Mouse (Mus musculus) frontal cortex, postnatal 36 days (tissue): ENCODE measurements around the gene Ccdc33.
A peak's percentile ranks its signal among the peaks of the same experiment; 100 is the strongest.

ENCODE experiments used
- DNase-seq, 2 experiments: peaks; one replicate each; pipeline ENCODE4 v3.0.0; 2022; ENCODE audit warnings: low spot score in 2 of 2

Gene Ccdc33

DNA sequence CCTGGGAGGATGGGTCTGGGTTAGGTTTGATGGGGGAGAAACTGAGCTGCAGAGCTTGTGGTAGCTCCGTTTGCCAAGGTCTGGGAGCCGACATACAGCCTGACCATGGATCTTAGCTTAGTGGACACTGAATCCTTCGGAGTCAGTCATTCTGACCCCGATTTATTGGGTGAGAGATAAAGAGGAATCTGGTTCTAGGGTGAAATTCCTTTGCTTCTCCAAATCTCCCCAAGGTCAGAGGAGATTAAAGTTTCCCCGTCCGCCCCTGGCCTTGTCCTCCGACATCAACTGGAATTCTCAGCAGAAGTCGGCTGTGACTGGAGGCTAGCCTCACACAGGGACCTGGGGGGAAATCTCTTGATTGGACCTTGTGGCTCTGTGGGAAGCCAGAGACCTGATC, 107.1 kb downstream of the Ccdc33 start:
- DNase-seq = no peak

DNA sequence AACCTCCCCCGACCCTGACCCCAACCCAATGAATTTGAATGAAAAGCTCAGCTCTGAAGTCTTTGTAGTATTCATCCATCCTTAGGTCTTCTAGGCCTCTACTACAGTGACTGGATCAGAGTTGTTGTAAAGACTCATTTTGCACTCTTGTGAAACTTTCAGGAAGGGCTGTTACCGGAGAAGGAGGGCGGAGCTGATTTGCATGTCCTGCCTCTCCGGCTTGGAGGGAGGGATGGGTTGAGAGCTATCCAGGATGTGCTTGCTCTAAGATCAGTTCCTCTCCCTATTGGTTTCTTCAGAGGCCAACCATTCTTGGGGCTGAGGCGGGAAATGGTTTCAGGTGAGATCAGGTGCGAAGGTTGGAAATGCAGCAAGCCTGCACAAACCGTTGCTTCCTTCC, 107.6 kb downstream of the Ccdc33 start:
- no peak for DNase-seq

DNA sequence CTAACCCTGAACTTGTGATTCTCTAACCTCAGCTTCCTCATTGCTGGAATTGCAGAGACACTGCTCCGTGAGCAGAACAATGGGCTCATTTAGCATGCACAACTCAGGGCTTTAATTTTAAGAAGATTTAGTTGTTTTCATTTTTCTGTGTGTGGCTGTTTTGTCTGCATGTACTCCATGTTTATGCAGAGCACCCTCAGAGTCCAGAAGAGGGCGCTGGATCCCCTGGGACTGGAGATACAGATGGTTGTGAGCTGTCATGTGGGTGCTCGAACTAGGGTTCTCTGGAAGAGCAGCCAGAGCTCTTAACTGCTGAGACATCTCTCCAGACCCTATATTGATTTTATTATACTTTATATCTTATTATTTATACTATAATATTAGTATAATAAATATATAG, 109.0 kb downstream of the Ccdc33 start:
- no peak for DNase-seq

DNA sequence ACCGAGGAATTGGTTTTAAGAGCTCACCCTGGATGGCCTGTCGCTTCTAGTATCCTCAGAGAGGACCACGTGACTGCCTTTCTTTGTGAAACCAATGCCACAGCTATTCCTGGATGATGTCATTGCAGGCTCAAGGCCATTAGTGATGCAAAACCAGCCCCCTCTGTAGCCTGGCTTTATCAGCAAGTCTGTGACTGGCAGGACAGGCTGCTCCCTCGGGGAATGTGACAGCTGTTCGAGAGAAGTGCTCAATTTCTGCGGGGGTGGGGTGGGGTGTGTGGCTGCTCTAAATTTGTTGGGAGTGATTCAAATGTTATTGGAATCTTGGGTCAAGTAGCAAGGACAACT, 109.6 kb downstream of the Ccdc33 start:
- DNase-seq = peak in 1 of 2 experiments; percentile 34

DNA sequence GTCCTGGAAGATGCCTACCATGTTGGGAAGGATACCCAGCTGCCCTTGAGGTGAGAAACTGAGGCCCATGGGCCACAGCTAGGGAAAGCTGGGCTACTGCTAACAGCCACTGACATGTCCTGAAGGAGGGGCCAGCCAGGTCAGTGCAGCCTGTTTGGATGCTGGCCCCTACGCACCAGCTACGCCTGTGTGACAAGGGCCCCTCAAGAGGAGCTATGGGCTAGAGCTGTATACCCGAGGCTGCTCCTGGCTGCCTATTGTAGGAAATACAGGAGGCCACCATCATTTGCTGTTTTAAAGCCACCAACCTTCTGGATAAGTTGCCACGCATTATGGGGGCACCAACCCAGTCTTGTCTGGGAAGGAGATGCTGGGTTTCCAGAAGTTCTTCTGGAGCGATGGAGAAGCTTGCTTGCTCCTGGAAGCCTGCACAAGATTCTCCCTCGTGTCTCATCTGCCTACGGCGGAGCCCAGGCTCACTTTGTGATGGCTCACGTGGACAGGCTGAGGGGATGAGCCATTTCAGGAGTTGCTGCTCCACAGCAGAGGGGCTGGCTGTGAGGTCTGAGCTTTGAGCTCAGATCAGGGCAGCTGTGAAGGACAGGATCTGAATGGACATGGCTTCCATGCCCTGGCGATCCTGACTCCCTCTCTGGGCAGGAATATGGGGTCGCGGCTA, 110.1 kb downstream of the Ccdc33 start:
- DNase-seq = no peak

DNA sequence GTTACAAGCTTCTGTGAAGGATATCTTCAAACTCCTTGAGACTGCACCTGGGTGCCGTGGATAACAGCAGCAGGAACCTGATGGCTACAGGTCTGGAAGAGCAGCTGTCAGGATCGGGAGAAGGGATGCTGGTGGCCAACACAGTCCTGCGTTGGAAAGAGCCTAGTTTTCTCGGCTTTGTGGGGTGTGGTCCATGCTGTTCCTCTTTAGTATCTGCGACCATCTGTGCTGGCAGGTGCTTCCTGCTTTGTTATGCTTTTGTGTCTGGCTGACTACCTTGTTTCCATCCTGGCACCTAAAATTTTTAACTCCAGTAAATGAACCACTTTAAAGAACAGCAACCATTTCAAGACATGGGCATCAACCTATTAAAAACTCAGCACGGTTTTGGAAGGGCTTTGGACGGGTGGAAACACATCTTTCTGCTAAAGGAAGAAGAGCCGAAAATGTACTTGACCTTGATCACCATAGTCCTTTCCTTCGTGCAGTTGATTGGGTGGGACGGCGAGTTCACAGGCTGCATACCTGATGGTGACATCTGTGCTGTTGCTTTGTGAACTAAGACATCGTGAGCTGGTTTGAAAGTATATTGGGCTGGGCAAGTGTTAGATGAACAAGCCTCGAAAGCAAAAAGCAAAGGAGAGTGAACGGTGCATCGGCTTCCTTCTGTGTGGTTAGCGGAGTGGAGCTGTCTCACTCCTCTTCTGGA, 112.7 kb downstream of the Ccdc33 start, which contains the start of gene Cyp11a1:
TSS of gene Cyp11a1 (plus strand) at position 659 of the 709 bp plus-strand sequence.
- DNase-seq = no peak

DNA sequence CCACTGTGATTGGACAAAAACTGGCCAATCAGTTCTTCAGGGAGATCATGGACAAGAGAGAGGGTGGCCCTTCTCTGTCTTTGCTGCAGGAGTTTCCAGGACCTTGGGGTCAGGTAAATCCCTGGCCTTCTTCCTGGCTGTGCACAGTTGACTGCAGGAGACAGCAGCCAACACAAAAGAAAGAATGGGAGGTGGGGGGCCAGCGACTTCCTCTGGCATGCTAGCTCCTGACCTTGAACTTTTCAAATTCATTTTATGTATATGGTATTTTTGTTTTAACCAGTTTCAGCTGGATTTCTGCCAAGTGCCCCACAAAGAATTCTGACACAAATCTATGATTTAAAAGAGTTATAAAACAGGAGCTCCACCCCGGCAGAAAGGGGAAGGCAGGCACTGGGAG, 115.4 kb downstream of the Ccdc33 start:
- no peak for DNase-seq

DNA sequence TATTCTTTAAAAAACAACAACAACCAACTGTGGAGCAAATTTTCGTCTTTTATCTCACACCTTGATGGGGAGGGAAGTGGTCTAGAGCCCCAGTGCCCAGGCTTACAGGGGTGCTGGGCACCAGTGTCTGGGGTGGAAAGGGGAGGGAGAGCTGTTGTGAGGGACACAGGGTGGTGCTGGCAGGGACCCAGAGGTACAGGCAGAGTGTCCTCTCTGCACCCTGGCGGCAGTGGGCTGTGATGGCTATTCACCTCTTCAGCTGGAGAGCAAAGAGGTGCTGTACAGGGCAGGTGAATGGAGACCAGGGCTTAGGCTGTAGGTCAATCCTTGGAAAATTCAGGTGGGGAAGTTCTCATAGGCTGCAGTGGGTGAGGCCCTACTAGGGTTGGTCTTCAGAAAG, 118.9 kb downstream of the Ccdc33 start:
- no peak for DNase-seq

DNA sequence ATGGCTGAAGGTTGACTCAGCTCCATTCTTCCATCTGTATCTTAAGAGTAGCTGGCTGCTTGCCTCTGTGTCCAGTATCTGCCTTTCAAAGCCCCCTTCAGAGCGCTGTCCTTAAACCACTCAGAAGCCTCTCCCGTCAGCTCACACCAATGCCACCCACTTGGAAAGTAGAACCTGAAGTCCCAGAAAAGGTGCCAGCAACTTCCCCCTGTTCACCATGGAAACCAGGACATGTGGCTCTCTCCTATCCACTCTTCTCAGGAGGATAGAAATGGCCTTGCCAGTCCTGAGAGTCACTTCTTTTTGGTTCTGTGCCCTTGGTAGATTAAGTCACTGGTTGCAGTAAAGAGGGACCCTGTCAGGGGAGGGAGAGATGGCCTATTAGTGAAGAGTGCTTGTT, 119.9 kb downstream of the Ccdc33 start:
- DNase-seq = no peak

DNA sequence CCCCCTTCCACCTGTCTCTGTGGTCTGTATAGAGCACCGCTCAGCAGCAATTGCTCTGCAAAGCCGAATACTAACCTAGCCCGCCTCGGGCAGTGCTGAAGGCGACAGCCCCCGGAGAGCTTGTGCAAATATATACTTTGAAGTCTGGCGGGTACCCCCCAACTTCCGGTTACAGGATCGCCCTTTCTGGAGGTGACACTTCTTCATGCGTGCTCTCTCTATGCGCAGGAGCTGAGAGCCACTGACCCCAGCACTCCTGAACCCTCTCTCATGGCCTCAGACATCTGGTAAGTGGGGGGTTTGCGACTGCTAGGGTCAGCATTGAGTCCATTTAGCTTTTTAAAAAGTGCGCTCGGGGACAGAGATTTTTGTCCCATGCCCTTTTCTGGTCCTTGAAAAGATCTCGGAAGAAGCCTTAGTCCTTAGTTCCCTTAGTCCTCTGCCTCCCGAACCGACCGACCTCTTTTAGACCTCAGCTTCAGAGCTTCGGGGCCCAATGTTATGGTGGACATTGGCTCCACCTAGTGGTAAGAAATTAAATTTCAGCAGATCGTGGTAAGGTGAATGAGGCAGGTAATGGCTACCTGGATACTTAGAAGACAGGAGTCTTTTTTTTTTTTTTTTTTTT, 120.5 kb downstream of the Ccdc33 start:
- peak in 1 of 2 experiments; percentile 71 for DNase-seq

DNA sequence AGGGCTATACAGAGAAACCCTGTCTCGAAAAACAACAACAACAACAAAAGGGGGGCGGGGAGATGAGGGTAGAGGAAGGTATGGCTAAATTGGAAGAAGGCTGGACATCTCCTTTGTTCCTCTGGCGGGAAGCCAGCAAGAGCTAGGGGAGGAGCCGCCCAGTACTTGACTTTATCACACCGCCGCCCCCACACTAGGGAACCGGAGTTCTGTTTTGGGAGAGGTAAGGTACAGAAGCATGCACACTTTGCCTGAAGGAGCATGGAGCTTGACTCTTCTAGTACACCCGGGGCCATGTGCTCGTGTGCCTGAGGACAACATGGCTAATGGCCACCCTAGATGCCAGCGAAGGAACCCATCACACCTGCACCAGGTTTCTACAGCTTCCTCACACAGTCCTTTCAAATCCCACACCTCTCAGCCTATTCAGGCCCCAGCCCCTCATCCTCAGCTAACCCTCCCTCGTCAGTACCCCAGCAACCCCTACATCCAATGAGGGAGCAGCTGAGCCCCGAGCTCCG, 121.1 kb downstream of the Ccdc33 start:
- DNase-seq = no peak

DNA sequence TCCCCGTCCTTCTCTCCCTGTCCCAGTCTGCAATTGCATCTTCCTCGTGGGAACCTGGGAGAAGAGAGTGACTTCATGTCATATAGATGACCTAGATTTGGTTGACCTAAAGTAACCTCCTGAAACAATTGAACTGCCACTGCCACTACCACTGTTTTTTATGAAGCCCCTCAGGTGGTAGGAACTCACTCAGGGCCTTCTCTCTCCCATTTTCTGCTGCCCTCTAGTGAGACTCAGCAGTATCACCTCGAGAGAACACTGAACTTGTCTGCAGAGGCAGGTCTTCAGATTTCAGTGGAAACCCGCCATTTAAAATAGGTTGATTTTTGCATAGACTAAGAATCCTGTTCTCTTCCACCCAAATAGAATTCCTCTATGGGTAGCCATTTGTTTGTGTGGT, 123.3 kb downstream of the Ccdc33 start:
- no peak for DNase-seq

DNA sequence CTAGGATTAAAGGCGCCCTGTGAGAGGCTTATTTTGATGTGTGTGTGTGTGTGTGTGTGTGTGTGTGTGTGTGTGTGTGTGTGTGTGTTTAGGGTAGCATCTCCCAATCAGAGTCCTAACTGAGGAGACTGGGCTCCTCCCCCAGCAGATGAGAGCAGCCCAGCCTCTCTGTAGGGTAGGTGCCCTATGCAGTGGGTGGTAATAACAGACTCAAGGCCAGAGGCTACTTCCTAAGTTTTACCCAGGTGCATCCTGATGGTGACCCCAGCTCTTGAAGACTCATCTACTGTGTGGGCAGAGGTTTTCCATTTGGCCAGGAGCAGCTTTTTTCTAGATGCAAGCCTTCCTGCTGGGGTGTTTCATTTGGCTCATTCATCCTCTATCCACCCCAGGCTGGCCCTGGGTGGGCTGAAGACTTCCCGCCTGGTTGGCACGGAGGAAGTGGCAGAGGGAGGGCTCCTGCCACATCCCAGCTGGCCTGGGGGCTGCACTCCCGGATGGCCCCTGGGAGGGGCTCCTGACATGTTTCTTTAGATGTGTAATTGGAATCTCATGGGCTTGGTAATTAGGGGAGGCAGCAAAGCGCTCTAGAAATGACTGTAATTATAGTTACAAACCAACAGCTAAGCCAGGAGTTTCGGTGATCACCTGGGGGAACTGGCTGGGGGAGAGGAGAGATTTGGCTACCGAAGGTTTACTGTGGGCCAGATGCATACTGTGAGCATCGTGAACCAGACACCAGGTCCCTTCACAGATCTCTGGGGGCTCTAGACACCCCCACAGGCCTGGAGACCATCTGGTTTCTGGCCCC, 125.6 kb downstream of the Ccdc33 start:
- DNase-seq = no peak

DNA sequence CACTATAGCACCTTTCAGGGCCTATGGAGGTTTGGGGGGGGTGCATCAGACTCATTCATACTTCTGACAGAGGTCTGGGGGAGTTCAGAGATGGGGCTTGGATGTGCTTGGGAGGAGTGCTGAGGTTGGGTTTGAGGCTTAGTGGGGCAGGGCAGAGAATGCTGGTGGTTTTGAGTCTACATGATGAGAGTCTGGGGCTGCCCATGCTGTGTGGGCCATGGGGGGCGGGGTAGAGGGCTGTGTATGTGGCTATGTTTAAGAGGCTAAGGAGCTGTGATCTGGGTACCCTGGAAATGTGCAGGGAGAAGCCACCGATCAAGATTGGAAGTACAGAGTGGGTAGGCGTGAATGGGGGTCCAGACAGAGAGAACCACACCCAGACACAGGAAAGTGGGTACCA, 126.6 kb downstream of the Ccdc33 start:
- no peak for DNase-seq

DNA sequence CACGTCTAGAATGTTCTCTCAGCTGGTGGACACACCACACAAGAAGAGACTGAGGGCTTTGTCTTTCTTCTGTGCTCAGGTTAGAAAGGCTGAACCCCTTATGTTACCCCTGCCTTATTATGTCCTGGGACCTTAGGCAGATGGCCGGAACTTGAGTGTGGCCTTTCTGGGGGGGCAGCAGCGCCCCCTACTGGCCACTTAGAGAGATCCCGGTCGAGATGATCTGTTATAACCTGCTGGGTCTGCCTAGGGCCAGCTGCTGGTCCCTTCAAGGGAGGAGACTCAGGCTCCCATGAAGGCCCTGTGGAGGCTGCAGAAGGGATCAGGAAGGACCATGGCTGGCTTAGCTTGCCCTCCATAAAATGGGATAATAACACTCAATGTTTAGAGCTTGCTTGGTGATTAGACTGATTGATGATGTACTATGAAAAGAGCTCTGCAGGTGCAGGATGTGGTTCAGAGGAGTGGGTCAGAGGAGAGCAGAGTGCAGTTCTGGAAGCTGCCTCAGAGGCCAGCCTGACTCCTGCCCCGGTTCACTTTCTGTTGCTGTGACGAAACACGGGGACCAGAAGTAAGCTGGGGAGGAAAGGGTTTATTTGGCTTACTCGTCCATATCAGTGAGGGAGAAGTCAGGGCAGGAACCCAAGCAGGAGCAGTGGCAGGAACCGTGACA, 128.0 kb downstream of the Ccdc33 start:
- no peak for DNase-seq

DNA sequence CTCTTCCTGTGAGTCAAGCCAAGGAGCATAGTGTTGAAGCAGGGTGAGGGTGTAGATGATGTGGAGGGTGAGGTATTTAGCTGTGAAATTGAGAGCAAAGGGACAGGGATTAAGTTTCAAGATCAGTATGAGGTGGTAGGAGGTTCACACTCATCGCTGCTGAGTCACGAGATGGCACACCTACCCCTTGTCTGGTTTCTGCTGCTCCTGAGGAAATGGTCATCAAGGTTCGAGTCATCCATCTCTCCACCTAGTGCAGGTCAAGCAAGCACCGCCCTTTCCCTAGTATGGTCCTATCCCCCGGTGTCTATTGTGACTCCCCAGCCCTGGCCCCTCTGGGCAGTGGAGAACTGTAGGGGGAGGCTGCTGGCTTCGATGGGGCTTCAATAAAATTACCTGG, 129.3 kb downstream of the Ccdc33 start:
- no peak for DNase-seq

DNA sequence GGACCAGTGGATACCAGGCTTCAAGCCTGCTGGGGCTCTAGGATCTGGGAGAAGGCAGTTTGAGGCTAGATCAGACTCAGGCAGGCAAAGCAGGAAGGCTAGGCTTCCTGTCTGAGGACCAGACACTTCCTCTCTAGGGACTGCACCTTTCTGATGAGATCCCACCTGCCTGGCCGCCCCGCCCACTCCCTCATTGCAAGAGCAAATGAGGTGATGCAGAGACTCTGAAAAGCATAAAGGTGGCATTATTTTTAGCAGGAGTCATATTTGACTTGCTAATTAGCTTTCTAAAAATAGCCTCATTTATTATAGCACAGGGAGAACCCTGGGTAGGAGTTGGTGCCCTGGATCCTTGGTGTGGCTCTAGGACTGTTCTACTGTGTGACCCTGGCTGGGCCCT, 130.5 kb downstream of the Ccdc33 start:
- DNase-seq = no peak

DNA sequence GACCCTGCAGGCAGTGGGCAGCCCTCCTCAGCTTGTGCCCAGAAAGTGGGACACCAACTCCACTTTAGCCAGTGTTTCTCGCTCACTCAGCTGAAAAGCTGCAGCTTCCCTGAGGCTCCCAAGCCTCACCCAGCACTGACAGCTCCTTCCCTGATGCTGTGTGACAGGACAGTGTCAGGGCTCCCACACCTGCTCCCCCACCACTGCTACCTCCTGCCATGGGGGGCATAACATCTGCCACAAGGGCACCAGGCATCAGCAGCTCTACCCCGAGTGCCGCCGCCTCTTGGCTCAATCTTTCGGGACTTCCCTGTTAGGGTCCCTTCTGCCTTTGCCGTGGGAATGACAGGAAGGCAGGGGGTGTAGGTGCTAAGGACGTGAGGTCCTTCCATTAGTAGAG, 132.3 kb downstream of the Ccdc33 start:
- DNase-seq = no peak

DNA sequence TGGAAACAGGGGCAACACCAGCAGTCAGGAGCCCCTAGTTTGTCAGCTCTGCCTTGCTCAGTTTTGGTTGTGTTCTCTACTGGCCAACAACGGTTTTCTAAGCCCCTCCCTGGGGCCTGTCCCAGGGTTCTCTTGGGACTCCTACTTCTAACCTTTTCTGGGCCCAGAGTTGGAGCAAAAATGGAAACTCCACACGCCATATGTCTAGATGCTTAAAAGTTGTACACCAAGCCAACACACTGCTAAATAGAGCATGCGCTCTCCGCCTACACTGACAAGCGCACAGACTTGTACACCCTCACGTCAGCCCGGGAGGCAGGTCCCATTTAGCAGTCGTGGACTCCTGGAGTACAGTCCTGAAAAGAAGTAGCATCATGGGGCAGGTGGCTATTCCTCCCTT, 133.3 kb downstream of the Ccdc33 start:
- peak; percentile 70 to 85 for DNase-seq

DNA sequence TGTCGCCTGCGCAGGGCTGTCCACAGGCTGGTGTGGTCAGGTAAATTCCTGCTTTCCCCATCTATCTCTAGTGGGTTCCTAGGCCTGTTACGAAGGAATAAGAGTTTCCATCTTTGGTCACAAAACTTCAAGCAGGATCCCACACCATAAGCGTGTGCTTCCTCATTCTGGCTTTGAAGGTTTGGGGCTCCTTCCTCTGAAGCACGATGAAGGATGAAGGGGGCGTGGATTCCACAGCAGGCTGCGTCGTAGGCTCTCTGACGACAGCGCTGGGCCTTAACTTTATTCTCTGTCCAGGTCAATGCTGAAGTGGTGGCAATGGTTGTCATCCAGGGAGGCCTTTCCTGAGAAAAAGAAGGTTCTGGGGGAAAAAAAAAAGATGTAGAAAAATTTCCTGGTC, 138.1 kb downstream of the Ccdc33 start:
- DNase-seq = no peak

DNA sequence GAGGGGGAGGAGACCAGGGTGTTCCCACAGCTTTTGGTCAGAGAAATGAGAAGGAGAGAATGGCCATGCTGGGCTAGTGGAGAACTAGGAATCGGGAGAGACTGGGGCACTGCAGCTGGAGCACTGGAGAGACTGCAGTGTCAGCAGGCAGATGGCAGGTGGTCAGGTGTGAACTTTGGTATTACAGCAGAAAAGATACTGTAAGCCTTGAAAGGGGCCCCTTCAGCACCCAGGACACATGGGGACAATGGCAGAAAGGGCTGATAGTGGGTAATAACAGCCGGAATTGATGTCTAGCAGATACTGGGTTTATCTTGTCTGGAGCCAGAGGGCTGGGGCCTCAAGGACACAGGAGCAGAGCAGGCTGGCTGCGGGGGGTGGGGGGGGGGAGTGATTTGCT, 139.8 kb downstream of the Ccdc33 start:
- no peak for DNase-seq
